Mouse (Mus musculus) CH12.LX (cell line): ENCODE data around the gene Prkg1. TPM values are rescaled to one million over a fixed set of nuclear protein-coding genes. Genes with fewer than 3 reads are reported as not detected.

ENCODE experiments used
- DNase-seq: peaks from one replicate; pipeline ENCODE4 v3.0.0-alpha.2; 2013; ENCODE audit errors: extremely low read depth
- H3K27ac ChIP-seq: 2 replicates; pipeline ENCODE4 v1.5.1; 2012; ENCODE audit warnings: low read depth, mild to moderate bottlenecking, control low read depth, moderate library complexity; ENCODE audit not compliant: insufficient read depth
- H3K27me3 ChIP-seq: replicated peaks from 2 replicates; pipeline ENCODE3; 2012; ENCODE audit warnings: inconsistent platforms
- H3K36me3 ChIP-seq, 2 experiments: replicated peaks in 1 of 2; 2 replicates each; pipeline versions ENCODE3 to v1.6.1; 2012; ENCODE audit warnings: inconsistent platforms in 1 of 2, low read length in 1 of 2, mild to moderate bottlenecking in 1 of 2, mixed read lengths in 1 of 2, moderate library complexity in 1 of 2; ENCODE audit not compliant: control insufficient read depth in 1 of 2, insufficient read depth in 1 of 2
- H3K4me1 ChIP-seq, 2 experiments: 2 replicates each; pipeline ENCODE4 v1.6.1; 2012; ENCODE audit warnings: inconsistent platforms in 1 of 2, moderate library complexity in 1 of 2; ENCODE audit not compliant: insufficient read depth in 2 of 2, control insufficient read depth in 1 of 2
- H3K4me2 ChIP-seq: 2 replicates; pipeline ENCODE4 v1.6.1; 2012; ENCODE audit warnings: low read depth, mild to moderate bottlenecking, control low read depth; ENCODE audit not compliant: poor library complexity, insufficient read depth, severe bottlenecking
- H3K4me3 ChIP-seq, 3 experiments: fragments of 150-350 bp in 1 of 3; sonication (generic) in 1 of 3; replicated peaks in 1 of 3; 2 replicates each; pipeline versions ENCODE3 to v1.5.1; 2011 to 2012; ENCODE audit warnings: low read depth in 2 of 3, low read length in 2 of 3, mild to moderate bottlenecking in 2 of 3, moderate library complexity in 2 of 3, control low read depth in 1 of 3, improper control_type of control experiment in 1 of 3, inconsistent platforms in 1 of 3, mixed read lengths in 1 of 3; ENCODE audit not compliant: poor library complexity in 1 of 3
- H3K79me2 ChIP-seq: replicated peaks from 2 replicates; pipeline ENCODE4 v1.6.1; 2012; ENCODE audit warnings: mild to moderate bottlenecking, moderate library complexity; ENCODE audit not compliant: control insufficient read depth, poor library complexity, insufficient read depth, severe bottlenecking; ENCODE audit errors: extremely low read depth
- H3K9ac ChIP-seq: 2 replicates; pipeline ENCODE4 v1.6.1; 2012; ENCODE audit warnings: low read depth, mild to moderate bottlenecking, control low read depth, moderate library complexity; ENCODE audit not compliant: insufficient read depth
- H3K9me3 ChIP-seq: replicated peaks from 2 replicates; pipeline ENCODE3; 2012; ENCODE audit warnings: low read length, inconsistent platforms, mixed read lengths
- BHLHE40 ChIP-seq: IDR thresholded peaks from 2 replicates; pipeline ENCODE4 v1.6.1; 2011; ENCODE audit warnings: mild to moderate bottlenecking, low read depth, low read length, improper control_type of control experiment
- CTCF ChIP-seq, 2 experiments: IDR thresholded peaks in 1 of 2; conservative IDR thresholded peaks in 1 of 2; 2 replicates each; pipeline ENCODE4 v1.5.1; 2011 to 2012; ENCODE audit warnings: low read depth in 2 of 2, low read length in 2 of 2, improper control_type of control experiment in 1 of 2, inconsistent platforms in 1 of 2, mild to moderate bottlenecking in 1 of 2, moderate library complexity in 1 of 2
- EP300 ChIP-seq: IDR thresholded peaks from 2 replicates; pipeline ENCODE4 v1.6.1; 2011; ENCODE audit warnings: low read length, improper control_type of control experiment
- ETS1 ChIP-seq: conservative IDR thresholded peaks from 2 replicates; pipeline ENCODE4 v1.6.1; 2012; ENCODE audit warnings: low read depth, mild to moderate bottlenecking, inconsistent platforms, low read length, improper control_type of control experiment, moderate library complexity
- HCFC1 ChIP-seq: IDR thresholded peaks from 2 replicates; pipeline ENCODE4 v1.6.1; 2012; ENCODE audit warnings: low read depth, mild to moderate bottlenecking, inconsistent platforms, low read length, improper control_type of control experiment
- JUND ChIP-seq: conservative IDR thresholded peaks from 2 replicates; pipeline ENCODE4 v1.6.1; 2011; ENCODE audit warnings: low read depth, low read length, improper control_type of control experiment
- KAT2A ChIP-seq: IDR thresholded peaks from 2 replicates; pipeline ENCODE4 v1.6.1; 2012; ENCODE audit warnings: low read length, improper control_type of control experiment, inconsistent platforms; ENCODE audit not compliant: insufficient replicate concordance
- MAX ChIP-seq: IDR thresholded peaks from 2 replicates; pipeline ENCODE4 v1.6.1; 2011; ENCODE audit warnings: low read length, improper control_type of control experiment
- MAZ ChIP-seq: IDR thresholded peaks from 2 replicates; pipeline ENCODE4 v1.6.1; 2012; ENCODE audit warnings: low read depth, mild to moderate bottlenecking, inconsistent platforms, low read length, improper control_type of control experiment, moderate library complexity
- MXI1 ChIP-seq: IDR thresholded peaks from 2 replicates; pipeline ENCODE4 v1.6.1; 2011; ENCODE audit warnings: mild to moderate bottlenecking, low read depth, low read length, improper control_type of control experiment
- MYC ChIP-seq: IDR thresholded peaks from 2 replicates; pipeline ENCODE4 v1.6.1; 2011; ENCODE audit warnings: low read depth, mild to moderate bottlenecking, improper control_type of control experiment, low read length
- NRF1 ChIP-seq: IDR thresholded peaks from 2 replicates; pipeline ENCODE4 v1.6.1; 2014; ENCODE audit warnings: low read depth, mild to moderate bottlenecking, inconsistent platforms, low read length, improper control_type of control experiment, moderate library complexity
- POLR2A ChIP-seq: IDR thresholded peaks from 2 replicates; pipeline ENCODE4 v1.6.1; 2011; ENCODE audit warnings: low read depth, mild to moderate bottlenecking, improper control_type of control experiment, low read length
- POLR2AphosphoS2 ChIP-seq: IDR thresholded peaks from 2 replicates; pipeline ENCODE4 v1.6.1; 2011; ENCODE audit warnings: low read depth, low read length, improper control_type of control experiment
- RCOR1 ChIP-seq: conservative IDR thresholded peaks from 2 replicates; pipeline ENCODE4 v1.6.1; 2012; ENCODE audit warnings: low read depth, mild to moderate bottlenecking, inconsistent platforms, low read length, improper control_type of control experiment
- TBP ChIP-seq: conservative IDR thresholded peaks from 2 replicates; pipeline ENCODE4 v1.6.1; 2011; ENCODE audit warnings: low read depth, low read length, improper control_type of control experiment
- TCF12 ChIP-seq: IDR thresholded peaks from 2 replicates; pipeline ENCODE4 v1.6.1; 2014; ENCODE audit warnings: low read depth, mild to moderate bottlenecking, inconsistent platforms, low read length, improper control_type of control experiment
- USF2 ChIP-seq: conservative IDR thresholded peaks from 2 replicates; pipeline ENCODE4 v1.6.1; 2011; ENCODE audit warnings: low read depth, low read length, improper control_type of control experiment
- ZMIZ1 ChIP-seq: IDR thresholded peaks from 2 replicates; pipeline ENCODE4 v1.6.1; 2012; ENCODE audit warnings: low read depth, mild to moderate bottlenecking, inconsistent platforms, low read length, improper control_type of control experiment
- dilution Hi-C: fragments of 300-500 bp; cut with MboI; formaldehyde crosslinking; loops from 2 replicates; pipeline ENCODE4 v1.14.3; 2020; ENCODE audit warnings: low sequenced_read_pairs; ENCODE audit not compliant: extremely low pct_unique_long_range_greater_than_20kb, extremely low pct_ligation_motif_present
- in situ Hi-C: fragments of 300-500 bp; cut with MboI; formaldehyde crosslinking; loops from 3 replicates; pipeline ENCODE4 v1.14.3; 2019; ENCODE audit warnings: low sequenced_read_pairs, low pct_ligation_motif_present, low pct_unique_long_range_greater_than_20kb, mixed read lengths
- polyA plus RNA-seq: library from polyadenylated mRNA; unstranded; fragments of >175 nt; gene quantifications from 2 replicates; pipeline ENCODE4 v1.2.1, GENCODE M21; 2012; ENCODE audit warnings: low read depth; ENCODE audit not compliant: insufficient read length
- total RNA-seq, 2 experiments: library from RNA; depleted of rRNA; stranded (reverse); fragments of 300-350 nt in 1 of 2; fragments of >200 nt in 1 of 2; gene quantifications; 2 replicates each; pipeline ENCODE4 v1.2.3; 2012 to 2014

The Prkg1 gene
- total and polyA plus RNA-seq, 3 experiments, result not detected

DNA sequence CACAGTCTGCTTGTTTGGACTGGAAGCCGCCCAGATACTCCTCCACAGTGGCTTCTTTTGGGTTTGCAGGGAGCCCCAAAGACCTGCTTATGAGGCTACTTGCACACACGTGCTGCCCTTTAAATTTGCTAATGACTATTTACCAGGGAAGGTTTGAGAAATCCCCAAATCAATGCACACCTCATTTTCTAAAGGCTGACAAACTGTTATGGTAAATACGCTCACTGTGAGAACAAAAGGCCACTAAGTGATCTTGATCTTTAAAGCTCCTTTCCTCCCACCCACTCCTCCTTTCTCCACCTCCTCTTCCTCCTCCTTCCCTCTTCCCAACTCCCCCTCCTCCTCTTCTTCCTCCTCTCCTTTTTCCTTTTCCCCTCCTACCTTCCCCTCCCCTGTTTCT is 658.8 kb downstream of the Prkg1 start:
- dilution Hi-C loops, result no loop called here
- no peak for TF ChIP-seq POLR2A
- no peak for TF ChIP-seq MAZ
- TF ChIP-seq MXI1, result no peak
- TF ChIP-seq RCOR1, result no peak
- TF ChIP-seq HCFC1, result no peak
- TF ChIP-seq KAT2A, result no peak
- no peak for TF ChIP-seq TCF12
- TF ChIP-seq MYC, result no peak
- no peak for TF ChIP-seq BHLHE40
- TF ChIP-seq ZMIZ1, result no peak
- TF ChIP-seq ETS1, result no peak
- no peak for TF ChIP-seq MAX
- no peak for TF ChIP-seq USF2
- no peak for TF ChIP-seq EP300
- TF ChIP-seq CTCF (conservative IDR thresholded peaks at IDR 0.05 in 1 of 2, IDR thresholded peaks at IDR 0.05 in 1 of 2; ENCODE audit: low read depth in 2 of 2, low read length in 2 of 2), result no peak
- Histone ChIP-seq H3K4me3 (no peak overlapping the region), H3K4me1 (no peaks in the 10 kb centered on the region), H3K27me3 (no peaks in the 10 kb centered on the region), H3K79me2 (no peaks in the 10 kb centered on the region), H3K4me2 (no peak overlapping the region), H3K9ac (no peak overlapping the region), H3K9me3 (no peaks in the 10 kb centered on the region), H3K36me3 (no peaks in the 10 kb centered on the region), H3K27ac (no peak overlapping the region)
- no peak for DNase-seq
- in situ Hi-C loops, result no loop called here

DNA sequence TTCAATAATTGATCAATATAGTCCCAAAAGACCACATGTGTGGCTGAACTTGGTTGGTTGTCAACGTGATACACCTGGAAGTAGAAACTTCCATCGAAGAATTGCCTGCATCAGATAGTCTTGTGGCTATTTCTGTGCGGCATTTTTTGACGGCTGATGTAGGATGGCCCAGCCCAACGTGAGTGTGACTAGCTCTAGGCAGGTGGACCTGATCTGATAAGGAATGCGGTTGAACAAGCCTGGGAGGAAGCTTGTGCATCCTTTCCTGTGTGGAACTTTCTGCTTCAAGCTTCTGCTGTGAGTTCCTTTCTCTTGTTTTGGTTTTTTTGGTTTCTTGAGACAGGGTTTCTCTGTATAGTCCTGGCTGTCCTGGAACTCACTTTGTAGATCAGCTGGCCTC is 660.1 kb downstream of the Prkg1 start:
- TF ChIP-seq RCOR1, result no peak
- TF ChIP-seq TBP, result no peak
- no peak for TF ChIP-seq POLR2AphosphoS2
- no peak for TF ChIP-seq JUND
- no peak for TF ChIP-seq NRF1
- TF ChIP-seq, all 38 proteins: peak for 0
- Histone ChIP-seq H3K36me3 (no peaks in the 10 kb centered on the region), H3K4me1 (no peaks in the 10 kb centered on the region), H3K4me3 (no peak overlapping the region), H3K27me3 (no peaks in the 10 kb centered on the region), H3K9me3 (no peaks in the 10 kb centered on the region), H3K4me2 (no peak overlapping the region), H3K79me2 (no peaks in the 10 kb centered on the region), H3K27ac (no peak overlapping the region), H3K9ac (no peak overlapping the region)
- in situ Hi-C loops, result no loop called here
- DNase-seq, result no peak
- dilution Hi-C loops, result no loop called here
